Mouse (Mus musculus): Measurements from ENCODE around the gene Gm9833. TPM values are rescaled to one million over a fixed set of nuclear protein-coding genes. Genes with fewer than 3 reads are reported as not detected.

Gm9833 gene
- polyA plus RNA-seq, 1 experiment from 2014 or later = 4.4 TPM

DNA sequence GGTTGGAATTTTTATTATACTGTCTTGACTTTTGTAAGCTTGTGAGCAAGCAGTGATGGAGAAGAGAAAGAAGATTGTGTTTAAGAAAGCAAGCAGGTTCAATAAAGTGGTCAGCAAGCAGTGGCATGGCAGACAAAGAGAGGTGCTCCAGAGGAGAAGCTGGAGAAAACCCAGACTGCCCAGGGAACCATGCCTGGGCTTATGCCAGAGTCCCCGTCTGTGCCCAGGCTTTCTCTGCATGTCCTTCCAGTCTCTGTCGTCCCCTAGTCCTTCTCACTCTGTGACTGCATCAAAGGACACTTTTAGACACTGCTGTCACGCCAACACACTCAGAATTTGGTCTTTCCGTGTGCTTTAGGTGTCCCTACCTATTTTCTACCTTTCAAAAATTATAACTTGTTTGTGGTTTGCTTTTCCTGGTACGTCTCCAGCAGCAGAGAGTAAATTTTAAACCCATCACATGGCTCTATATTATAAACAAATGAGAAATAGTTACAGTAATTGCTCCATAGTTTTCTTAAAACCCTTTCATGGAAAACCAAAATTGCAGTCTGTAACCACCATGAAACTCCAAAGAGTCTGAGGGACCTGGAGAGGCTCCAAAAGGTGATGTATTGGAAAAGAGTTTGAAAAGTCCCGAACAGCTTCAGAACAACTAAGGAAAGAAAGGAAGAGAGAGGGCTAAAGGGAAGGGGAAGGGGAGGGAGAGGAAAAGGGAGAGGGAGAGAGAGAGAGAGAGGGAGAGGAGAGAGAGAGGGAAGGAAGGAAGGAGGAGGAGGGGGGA is 34.2 kb downstream of the Gm9833 start:
- Histone ChIP-seq H3K27ac (ENCODE audit: low read depth) (no peak overlapping the region), H3K9ac (no peak overlapping the region), H3K27me3 (ENCODE audit: insufficient read depth, low read length) (no peaks in the 10 kb centered on the region), H3K36me3 (ENCODE audit: insufficient read depth) (no peaks in the 10 kb centered on the region), H3K4me1 (ENCODE audit: insufficient read depth) (no peaks in the 10 kb centered on the region), H3K4me2 (no peak overlapping the region), H3K4me3 (ENCODE audit: low read depth, low read length) (no peak overlapping the region), H3K9me3 (ENCODE audit: low read depth, low read length) (no peaks in the 10 kb centered on the region)
- WGBS = 60% methylated on average over 6 of the region's 6 CpGs
- no peak for ATAC-seq (ENCODE audit: insufficient read depth)
- no peak for DNase-seq
- TF ChIP-seq CTCF (IDR thresholded peaks at IDR 0.05; ENCODE audit: low read depth) = no peak

DNA sequence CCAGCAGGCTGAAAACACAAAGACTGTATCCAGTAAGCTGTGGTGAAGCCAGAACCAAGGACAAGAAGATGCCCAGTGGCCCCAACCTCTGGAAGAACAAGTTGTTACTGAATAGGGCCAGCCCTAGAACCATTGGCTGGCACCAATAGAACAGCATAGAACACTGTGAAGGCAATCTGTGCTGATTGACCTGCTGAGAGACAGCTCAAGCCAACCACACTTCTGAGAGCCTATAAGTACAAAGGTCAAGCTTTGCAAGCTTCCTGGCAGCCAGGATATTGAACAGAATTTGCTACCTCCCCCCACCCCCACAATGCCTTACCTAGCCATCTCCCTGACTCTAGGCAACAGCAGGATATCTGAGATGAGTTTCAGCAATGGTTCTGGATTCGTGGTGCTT is 35.7 kb downstream of the Gm9833 start:
- no peak for DNase-seq
- ATAC-seq (ENCODE audit: insufficient read depth) = no peak
- H3K4me3 ChIP-seq (ENCODE audit: low read depth, low read length) = no peak overlapping the region
- H3K36me3 ChIP-seq (ENCODE audit: insufficient read depth) = no peaks in the 10 kb centered on the region
- H3K9ac ChIP-seq = no peak overlapping the region
- WGBS = 68% methylated on average over 1 of the region's 1 CpGs
- no peak overlapping the region for H3K4me2 ChIP-seq
- no peaks in the 10 kb centered on the region for H3K9me3 ChIP-seq (ENCODE audit: low read depth, low read length)
- H3K4me1 ChIP-seq (ENCODE audit: insufficient read depth) = no peaks in the 10 kb centered on the region
- no peaks in the 10 kb centered on the region for H3K27me3 ChIP-seq (ENCODE audit: insufficient read depth, low read length)
- TF ChIP-seq CTCF (IDR thresholded peaks at IDR 0.05; ENCODE audit: low read depth) = no peak
- H3K27ac ChIP-seq (ENCODE audit: low read depth) = no peak overlapping the region

- Histone ChIP-seq H3K9me3 (ENCODE audit: low read depth, low read length) (no peaks in the 10 kb centered on the region), H3K4me2 (no peak overlapping the region), H3K4me1 (ENCODE audit: insufficient read depth) (no peaks in the 10 kb centered on the region), H3K27me3 (ENCODE audit: insufficient read depth, low read length) (no peaks in the 10 kb centered on the region), H3K4me3 (ENCODE audit: low read depth, low read length) (no peak overlapping the region), H3K9ac (no peak overlapping the region), H3K27ac (ENCODE audit: low read depth) (no peak overlapping the region), H3K36me3 (ENCODE audit: insufficient read depth) (no peaks in the 10 kb centered on the region)
- ATAC-seq (ENCODE audit: insufficient read depth) (no peak), DNase-seq (no peak)
- no peak for TF ChIP-seq CTCF (IDR thresholded peaks at IDR 0.05; ENCODE audit: low read depth)
- WGBS = 92% methylated on average over 2 of the region's 2 CpGs
Measured at GRCm38 (mm10) chr3:10124071-10124470, 36.2 kb downstream of the Gm9833 start.

DNA sequence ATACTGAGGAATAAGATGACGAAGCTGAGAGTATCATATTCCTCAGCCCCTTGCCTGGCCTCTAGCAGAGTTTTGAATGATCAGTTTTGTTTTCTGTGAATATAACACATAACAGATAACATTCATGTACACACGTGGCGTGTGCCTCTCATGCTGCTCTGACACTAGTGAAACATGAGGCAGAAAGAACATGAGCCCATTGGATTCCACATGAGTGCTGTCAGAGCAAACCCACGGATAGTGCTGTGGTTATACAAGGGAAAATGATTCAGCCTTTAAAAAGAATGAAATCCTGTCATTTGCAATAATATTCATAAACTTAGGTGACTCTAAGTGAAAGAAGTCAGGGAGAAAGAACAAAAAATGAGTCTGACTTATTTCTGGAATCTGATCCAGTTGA is 37.4 kb downstream of the Gm9833 start:
- TF ChIP-seq CTCF (IDR thresholded peaks at IDR 0.05; ENCODE audit: low read depth) = no peak
- no peaks in the 10 kb centered on the region for H3K9me3 ChIP-seq (ENCODE audit: low read depth, low read length)
- no peak for ATAC-seq (ENCODE audit: insufficient read depth)
- DNase-seq = no peak
- no peaks in the 10 kb centered on the region for H3K36me3 ChIP-seq (ENCODE audit: insufficient read depth)
- no peak overlapping the region for H3K27ac ChIP-seq (ENCODE audit: low read depth)
- no peak overlapping the region for H3K4me2 ChIP-seq
- no peak overlapping the region for H3K4me3 ChIP-seq (ENCODE audit: low read depth, low read length)
- no peak overlapping the region for H3K9ac ChIP-seq
- no peaks in the 10 kb centered on the region for H3K27me3 ChIP-seq (ENCODE audit: insufficient read depth, low read length)
- 70% methylated on average over 4 of the region's 4 CpGs for WGBS
- no peaks in the 10 kb centered on the region for H3K4me1 ChIP-seq (ENCODE audit: insufficient read depth)

DNA sequence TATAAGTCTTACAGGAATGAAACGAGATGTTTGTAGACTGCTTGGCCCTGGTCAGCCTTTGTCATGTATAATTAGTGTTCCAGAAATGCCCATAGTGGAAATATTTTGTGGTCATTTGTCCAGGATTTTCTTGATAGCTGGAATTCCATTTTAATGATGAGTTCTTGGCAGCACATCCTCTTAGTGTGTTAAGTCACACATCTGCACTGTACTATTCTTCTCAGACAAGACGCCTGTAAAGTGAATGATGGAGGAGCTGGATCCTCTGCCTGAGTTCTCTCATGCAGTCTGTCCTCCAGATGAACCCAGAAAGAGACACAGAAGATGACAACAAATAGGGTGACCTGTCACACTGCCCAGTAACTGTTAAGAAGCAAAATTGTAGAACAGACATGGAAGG is 38.1 kb downstream of the Gm9833 start:
- Histone ChIP-seq H3K9me3 (ENCODE audit: low read depth, low read length) (no peaks in the 10 kb centered on the region), H3K9ac (no peak overlapping the region), H3K27me3 (ENCODE audit: insufficient read depth, low read length) (no peaks in the 10 kb centered on the region), H3K4me3 (ENCODE audit: low read depth, low read length) (no peak overlapping the region), H3K4me2 (no peak overlapping the region), H3K27ac (ENCODE audit: low read depth) (no peak overlapping the region), H3K36me3 (ENCODE audit: insufficient read depth) (no peaks in the 10 kb centered on the region), H3K4me1 (ENCODE audit: insufficient read depth) (no peaks in the 10 kb centered on the region)
- DNase-seq (no peak), ATAC-seq (ENCODE audit: insufficient read depth) (no peak)
- WGBS = 41% methylated on average over 2 of the region's 2 CpGs
- TF ChIP-seq CTCF (IDR thresholded peaks at IDR 0.05; ENCODE audit: low read depth) = no peak

DNA sequence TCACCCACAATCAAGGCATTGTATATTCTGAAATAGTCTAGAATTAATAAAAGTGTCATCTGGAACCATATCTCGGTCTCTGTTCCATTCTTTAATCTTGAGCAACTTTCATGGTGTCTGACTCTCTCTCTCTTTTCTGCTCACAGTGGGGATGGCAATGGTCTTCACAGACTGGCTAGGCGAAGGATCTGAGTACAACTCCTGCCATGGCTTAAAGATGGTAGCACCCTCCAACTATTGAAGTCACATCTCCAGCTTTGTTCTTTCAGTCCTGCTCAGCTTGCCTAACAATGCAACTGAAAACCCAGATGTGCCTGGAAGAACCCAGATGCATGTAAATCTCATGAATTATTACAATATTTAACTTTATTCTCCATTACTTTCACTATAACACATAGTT is 38.6 kb downstream of the Gm9833 start:
- Histone ChIP-seq H3K4me2 (no peak overlapping the region), H3K4me1 (ENCODE audit: insufficient read depth) (no peaks in the 10 kb centered on the region), H3K4me3 (ENCODE audit: low read depth, low read length) (no peak overlapping the region), H3K9me3 (ENCODE audit: low read depth, low read length) (no peaks in the 10 kb centered on the region), H3K27ac (ENCODE audit: low read depth) (no peak overlapping the region), H3K9ac (no peak overlapping the region), H3K27me3 (ENCODE audit: insufficient read depth, low read length) (no peaks in the 10 kb centered on the region), H3K36me3 (ENCODE audit: insufficient read depth) (no peaks in the 10 kb centered on the region)
- DNase-seq (no peak), ATAC-seq (ENCODE audit: insufficient read depth) (no peak)
- no peak for TF ChIP-seq CTCF (IDR thresholded peaks at IDR 0.05; ENCODE audit: low read depth)
- 74% methylated on average over 2 of the region's 2 CpGs for WGBS

- no peaks in the 10 kb centered on the region for H3K9me3 ChIP-seq (ENCODE audit: low read depth, low read length)
- H3K4me2 ChIP-seq = no peak overlapping the region
- no peaks in the 10 kb centered on the region for H3K4me1 ChIP-seq (ENCODE audit: insufficient read depth)
- no peak overlapping the region for H3K4me3 ChIP-seq (ENCODE audit: low read depth, low read length)
- 76% methylated on average over 10 of the region's 10 CpGs for WGBS
- DNase-seq (no peak), ATAC-seq (ENCODE audit: insufficient read depth) (no peak)
- TF ChIP-seq CTCF (IDR thresholded peaks at IDR 0.05; ENCODE audit: low read depth) = no peak
- H3K36me3 ChIP-seq (ENCODE audit: insufficient read depth) = no peaks in the 10 kb centered on the region
- H3K27ac ChIP-seq (ENCODE audit: low read depth) = no peak overlapping the region
- H3K27me3 ChIP-seq (ENCODE audit: insufficient read depth, low read length) = no peaks in the 10 kb centered on the region
- H3K9ac ChIP-seq = no peak overlapping the region
Measured at GRCm38 (mm10) chr3:10126952-10127351, 39.0 kb downstream of the Gm9833 start.

Measured in lung, embryonic 14.5 days (tissue).